Mouse (Mus musculus) forebrain, postnatal 0 days (tissue): Measurements from ENCODE around the gene Iqck. TPM values are rescaled to one million over a fixed set of nuclear protein-coding genes. Genes with fewer than 3 reads are reported as not detected.
A peak's percentile ranks its signal among the peaks of the same experiment; 100 is the strongest.

Experiments
- ATAC-seq: fragments of 200-750 bp; cut with Nextera tagmentation; 2 replicates; pipeline ENCODE4 v1.8.0; 2017; ENCODE audit warnings: mild to moderate bottlenecking, moderate library complexity
- DNase-seq: peaks from one replicate; pipeline ENCODE4 v3.0.0-alpha.2; 2015
- H3K27ac ChIP-seq: fragments of 300-500 bp; sonication (generic); 2 replicates; pipeline ENCODE4 v1.5.1; 2014; ENCODE audit warnings: low read depth, mild to moderate bottlenecking, antibody characterized with exemption, low read length, moderate library complexity, mixed read lengths
- H3K27me3 ChIP-seq: fragments of 300-500 bp; sonication (generic); 2 replicates; pipeline ENCODE4 v1.6.1; 2014; ENCODE audit warnings: mild to moderate bottlenecking, low read length, mixed read lengths; ENCODE audit not compliant: insufficient read depth
- H3K36me3 ChIP-seq: fragments of 300-500 bp; sonication (generic); 2 replicates; pipeline ENCODE4 v1.6.1; 2014; ENCODE audit warnings: mild to moderate bottlenecking, moderate library complexity; ENCODE audit not compliant: insufficient read depth
- H3K4me1 ChIP-seq: fragments of 300-500 bp; sonication (generic); 2 replicates; pipeline ENCODE4 v1.6.1; 2014; ENCODE audit warnings: antibody characterized with exemption; ENCODE audit not compliant: insufficient read depth
- H3K4me2 ChIP-seq: fragments of 300-500 bp; sonication (generic); 2 replicates; pipeline ENCODE4 v1.6.1; 2014; ENCODE audit warnings: low read depth, mild to moderate bottlenecking, moderate library complexity
- H3K4me3 ChIP-seq: fragments of 300-500 bp; sonication (generic); 2 replicates; pipeline ENCODE4 v1.5.1; 2014; ENCODE audit warnings: low read depth, low read length, mixed read lengths
- H3K9ac ChIP-seq: fragments of 300-500 bp; sonication (generic); 2 replicates; pipeline ENCODE4 v1.6.1; 2014; ENCODE audit warnings: mild to moderate bottlenecking
- H3K9me3 ChIP-seq: fragments of 300-500 bp; sonication (generic); 2 replicates; pipeline ENCODE4 v1.6.1; 2016; ENCODE audit warnings: low read length
- CTCF ChIP-seq: sonication (generic); IDR thresholded peaks from 2 replicates; pipeline ENCODE4 v1.5.1; 2016; ENCODE audit warnings: antibody characterized with exemption, control low read depth, low read depth
- WGBS: fragments of 180-500 bp; shearing (Covaris S2); extraction: QIAGEN DNeasy Blood & Tissue Kit; methylation state at CpG from one replicate; pipeline ENCODE4 v1.1.7; 2014; 5-methylcytosine and 5-hydroxymethylcytosine counted together
- polyA plus RNA-seq: library from polyadenylated mRNA; unstranded; fragments of >200 nt; fragmentation: Nextera tagmentation; extraction: Ambion mirVana; gene quantifications from 2 replicates; pipeline ENCODE4 v1.2.1, GENCODE M21; 2015
- total RNA-seq: library from RNA; depleted of rRNA; stranded (reverse); fragments of >200 nt; gene quantifications from 2 replicates; pipeline ENCODE4 v1.2.3, GENCODE M21; 2014

Gene Iqck
- total and polyA plus RNA-seq, 2 experiments from 2014 or later = 6.2 to 7.1 TPM

DNA sequence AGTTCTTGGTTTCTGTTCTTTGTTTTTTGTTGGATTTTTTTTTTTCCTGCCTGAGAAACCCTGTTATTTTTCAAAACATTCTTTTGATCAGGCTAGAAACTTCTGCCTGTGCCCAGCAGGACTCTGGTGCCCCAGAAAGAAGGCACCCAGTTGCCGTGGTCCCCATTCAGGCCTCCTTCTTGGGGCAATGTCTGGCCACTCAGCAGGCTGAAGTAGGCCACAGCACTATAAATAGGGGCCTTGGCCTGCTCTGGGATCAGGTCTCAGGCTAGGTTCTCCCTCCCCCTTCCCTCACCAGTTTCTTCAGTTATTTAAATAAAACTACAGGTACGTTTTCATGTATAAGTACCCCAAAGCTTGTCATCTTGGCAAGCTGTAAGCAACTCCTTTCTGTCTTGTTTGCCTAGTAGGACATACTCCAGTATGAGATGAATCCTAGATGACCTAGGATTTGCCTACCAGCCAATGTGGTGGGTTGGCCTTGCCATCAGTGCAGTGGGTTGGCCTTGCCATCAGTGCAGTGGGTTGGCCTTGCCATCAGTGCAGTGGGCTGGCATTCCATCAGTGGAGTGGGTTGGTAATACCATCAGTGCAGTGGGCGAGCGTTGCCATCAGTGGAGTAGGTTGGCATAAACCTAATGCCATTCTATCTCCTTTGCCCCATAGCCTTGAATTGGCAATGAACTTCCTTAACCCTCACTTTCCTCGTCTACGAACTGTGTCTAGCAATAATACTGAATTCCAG, 71.1 kb downstream of the Iqck start:
- WGBS = 88% methylated on average over 6 of the region's 6 CpGs
- no peaks in the 10 kb centered on the region for H3K4me1 ChIP-seq
- H3K27ac ChIP-seq = no peak overlapping the region
- H3K4me2 ChIP-seq = no peak overlapping the region
- DNase-seq = no peak
- H3K36me3 ChIP-seq = no peaks in the 10 kb centered on the region
- H3K27me3 ChIP-seq = no peaks in the 10 kb centered on the region
- ATAC-seq = no peak
- H3K9me3 ChIP-seq = no peaks in the 10 kb centered on the region
- H3K4me3 ChIP-seq = no peak overlapping the region
- no peak for TF ChIP-seq CTCF
- H3K9ac ChIP-seq = no peak overlapping the region

- Histone ChIP-seq H3K36me3 (no peaks in the 10 kb centered on the region), H3K9me3 (no peaks in the 10 kb centered on the region), H3K4me3 (no peak overlapping the region), H3K9ac (no peak overlapping the region), H3K27me3 (no peaks in the 10 kb centered on the region), H3K4me2 (no peak overlapping the region), H3K4me1 (no peaks in the 10 kb centered on the region), H3K27ac (no peak overlapping the region)
- WGBS = 91% methylated on average over 2 of the region's 2 CpGs
- ATAC-seq (no peak), DNase-seq (no peak)
- no peak for TF ChIP-seq CTCF
These were observed 71.7 kb downstream of the Iqck start for GRCm38 (mm10) chr7:118927279-118927678.

DNA sequence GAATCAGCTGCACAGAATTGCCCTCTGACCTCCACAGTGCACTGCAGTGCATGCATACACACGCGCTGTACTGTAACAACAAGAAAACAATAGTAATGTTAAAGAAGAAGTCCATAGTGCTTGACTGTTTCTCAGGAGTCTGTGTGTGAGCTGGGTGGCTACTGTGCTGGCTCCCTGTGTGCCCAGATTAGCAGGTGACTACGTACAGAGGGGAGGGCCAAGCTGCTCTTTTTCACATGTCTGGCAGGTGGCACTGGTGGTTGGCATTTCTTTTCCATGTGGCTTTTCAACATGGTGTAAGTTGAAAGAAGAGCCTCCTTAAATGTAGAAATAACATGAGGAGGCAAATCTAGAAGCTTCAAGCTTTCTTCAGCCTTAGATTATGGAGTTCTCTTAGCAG, 72.8 kb downstream of the Iqck start:
- no peaks in the 10 kb centered on the region for H3K36me3 ChIP-seq
- no peak for TF ChIP-seq CTCF

GRCm38 (mm10) chr7:118928916-118929315, 73.4 kb downstream of the Iqck start:
- Histone ChIP-seq H3K4me2 (no peak overlapping the region), H3K4me3 (no peak overlapping the region), H3K27me3 (no peaks in the 10 kb centered on the region), H3K4me1 (no peaks in the 10 kb centered on the region), H3K27ac (no peak overlapping the region), H3K9ac (no peak overlapping the region), H3K9me3 (no peaks in the 10 kb centered on the region), H3K36me3 (no peaks in the 10 kb centered on the region)
- 69% methylated on average over 8 of the region's 8 CpGs for WGBS
- no peak for TF ChIP-seq CTCF
- ATAC-seq (no peak), DNase-seq (no peak)

More for the DNA sequence above, 72.8 kb downstream of the Iqck start:
- no peaks in the 10 kb centered on the region for H3K27me3 ChIP-seq
- no peak overlapping the region for H3K9ac ChIP-seq
- DNase-seq = no peak
- 86% methylated on average over 3 of the region's 3 CpGs for WGBS
- no peaks in the 10 kb centered on the region for H3K4me1 ChIP-seq
- no peak for ATAC-seq
- no peak overlapping the region for H3K4me3 ChIP-seq
- H3K27ac ChIP-seq = no peak overlapping the region
- no peak overlapping the region for H3K4me2 ChIP-seq
- H3K9me3 ChIP-seq = no peaks in the 10 kb centered on the region

DNA sequence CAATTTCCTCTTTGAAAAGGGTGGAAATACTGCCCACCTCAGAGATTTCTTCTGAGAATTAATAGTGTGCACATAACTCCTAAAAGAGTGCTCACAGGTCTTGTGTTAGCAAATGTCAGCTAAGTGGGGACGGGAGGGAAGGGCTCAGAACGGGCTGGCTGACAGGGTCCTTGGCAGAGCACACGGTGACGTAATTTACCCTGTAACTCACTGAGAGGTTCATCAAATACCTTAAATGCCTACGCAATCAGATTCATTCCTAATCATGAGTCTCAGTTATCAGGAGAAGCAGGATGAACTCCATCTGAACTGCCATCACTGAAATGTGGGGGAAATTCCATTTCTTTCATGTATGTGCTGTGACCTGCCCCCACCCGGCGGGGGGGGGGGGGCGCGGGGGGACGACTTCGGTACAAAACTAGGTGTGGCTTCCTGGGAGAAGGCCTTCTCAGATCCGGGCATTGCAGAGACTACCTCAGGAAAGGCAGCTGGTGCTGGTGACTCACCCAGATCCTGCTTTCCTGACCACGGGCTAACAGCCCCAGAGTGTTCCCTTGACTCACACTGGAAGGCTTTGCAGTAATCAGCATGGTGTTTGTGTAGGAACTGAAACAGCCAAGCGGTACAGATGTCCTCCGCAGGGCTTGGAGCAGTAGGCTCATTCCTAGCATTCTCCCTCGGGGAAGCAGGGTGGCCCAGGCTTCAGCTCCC, 74.2 kb downstream of the Iqck start:
- no peak overlapping the region for H3K4me2 ChIP-seq
- no peak for TF ChIP-seq CTCF
- H3K4me1 ChIP-seq = no peaks in the 10 kb centered on the region
- no peak overlapping the region for H3K4me3 ChIP-seq
- H3K9me3 ChIP-seq = no peaks in the 10 kb centered on the region
- ATAC-seq (peak; percentile 63), DNase-seq (no peak)
- H3K9ac ChIP-seq = no peak overlapping the region
- 34% methylated on average over 16 of the region's 16 CpGs for WGBS
- no peaks in the 10 kb centered on the region for H3K36me3 ChIP-seq
- no peaks in the 10 kb centered on the region for H3K27me3 ChIP-seq
- H3K27ac ChIP-seq = no peak overlapping the region

DNA sequence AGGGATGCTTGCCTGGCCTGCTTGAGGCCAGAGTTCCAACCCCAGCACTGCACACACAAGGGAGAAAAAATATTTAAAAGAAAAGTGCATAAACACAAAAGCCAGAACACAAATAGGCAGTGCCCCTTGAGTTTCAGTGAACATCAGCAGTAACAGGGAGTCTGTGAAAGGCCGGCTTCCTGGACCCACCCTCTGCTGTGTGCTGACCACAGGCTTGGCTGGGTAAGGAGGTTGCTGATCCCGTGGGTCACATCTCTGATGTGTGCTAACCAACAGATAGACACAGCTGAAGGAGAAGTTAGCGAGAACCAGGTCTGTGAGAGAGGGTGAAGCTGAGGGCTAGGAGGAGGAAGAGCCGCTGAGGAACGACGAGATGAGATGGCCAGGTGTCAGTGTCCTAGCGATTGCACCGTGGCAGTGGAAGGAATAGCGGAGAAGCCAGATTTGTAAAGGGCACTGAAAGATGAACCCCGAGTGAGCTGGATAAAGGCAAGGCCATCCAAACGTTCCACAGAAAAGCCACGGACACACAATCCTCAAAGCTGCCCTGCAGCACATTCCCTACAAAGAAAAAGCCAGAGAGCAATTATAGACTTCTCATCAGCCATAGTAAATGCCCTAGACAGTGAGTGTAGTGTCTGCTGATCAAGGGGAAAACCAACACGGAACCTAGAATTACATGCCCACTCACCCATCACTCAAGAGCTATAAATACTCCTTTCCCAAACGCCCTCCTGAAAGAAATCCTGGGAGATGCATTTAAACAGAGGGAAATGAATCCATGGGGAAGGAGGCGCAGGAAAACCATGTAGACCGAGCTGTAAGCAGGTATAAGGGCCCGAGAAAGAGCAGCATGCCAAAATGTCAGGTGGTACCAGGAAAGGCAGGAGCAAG, 76.2 kb downstream of the Iqck start:
- H3K4me2 ChIP-seq = no peak overlapping the region
- no peak for ATAC-seq
- H3K4me3 ChIP-seq = no peak overlapping the region
- no peak overlapping the region for H3K9ac ChIP-seq
- no peaks in the 10 kb centered on the region for H3K36me3 ChIP-seq
- H3K9me3 ChIP-seq = no peaks in the 10 kb centered on the region
- DNase-seq = no peak
- 75% methylated on average over 17 of the region's 17 CpGs for WGBS
- no peak for TF ChIP-seq CTCF
- H3K27me3 ChIP-seq = no peaks in the 10 kb centered on the region
- no peak overlapping the region for H3K27ac ChIP-seq
- H3K4me1 ChIP-seq = no peaks in the 10 kb centered on the region
